Mouse (Mus musculus) layer of hippocampus, postnatal 14 days (tissue): ENCODE measurements around the gene Lilra6. TPM values are rescaled to one million over a fixed set of nuclear protein-coding genes. Genes with fewer than 3 reads are reported as not detected.
A peak's percentile ranks its signal among the peaks of the same experiment; 100 is the strongest.
"Not testable (repeated sequence)": the region's sequence is repeated elsewhere in the genome, so short reads cannot be mapped to it uniquely, and the experiment has no call there.

Source experiments
- DNase-seq, 2 experiments: peaks; one replicate each; pipeline ENCODE4 v3.0.0; 2021 to 2022; ENCODE audit warnings: low spot score in 2 of 2, mixed read lengths in 1 of 2
- long read RNA-seq, 2 experiments: library from polyadenylated mRNA; stranded (forward); transcript quantifications; one replicate each; pipeline ENCODE4 v2.0.0; 2021
- total RNA-seq, 2 experiments: library from RNA; stranded (reverse); gene quantifications; 2 replicates each; pipeline ENCODE4 v1.2.3; 2021

The Lilra6 gene
- not detected for total RNA-seq
- long read RNA-seq, experiment 1: 0 reads
- long read RNA-seq, experiment 2: 0 reads

- not testable (repeated sequence) for DNase-seq
Measured at GRCm38 (mm10) chr7:3915387-3915786, at the start of gene Lilra6. TSS of gene Lilra6 (minus strand) at chr7:3915503.

GRCm38 (mm10) chr7:3962017-3962416, 46.7 kb upstream of the Lilra6 start:
- no peak for DNase-seq

- DNase-seq: no peak
Measured at GRCm38 (mm10) chr7:3957387-3957786, 42.1 kb upstream of the Lilra6 start.

GRCm38 (mm10) chr7:3949159-3949558, 33.9 kb upstream of the Lilra6 start:
- peak in 1 of 2 experiments; percentile 1 for DNase-seq

GRCm38 (mm10) chr7:3948223-3948622, 32.9 kb upstream of the Lilra6 start:
- DNase-seq: no peak

GRCm38 (mm10) chr7:3946117-3946516, 30.8 kb upstream of the Lilra6 start:
- DNase-seq: no peak

- DNase-seq: no peak
Measured at GRCm38 (mm10) chr7:3940915-3941314, 25.6 kb upstream of the Lilra6 start.

- no peak for DNase-seq
Measured at GRCm38 (mm10) chr7:3939866-3940525, 24.7 kb upstream of the Lilra6 start.

GRCm38 (mm10) chr7:3935473-3935872, 20.2 kb upstream of the Lilra6 start:
- not testable (repeated sequence) for DNase-seq

GRCm38 (mm10) chr7:3903704-3904103, 11.6 kb downstream of the Lilra6 start:
- no peak for DNase-seq

- DNase-seq: not testable (repeated sequence)
Measured at GRCm38 (mm10) chr7:3898036-3898590, 17.2 kb downstream of the Lilra6 start, which contains the start of gene Gm14548. TSS of gene Gm14548 (minus strand) at chr7:3898120.

GRCm38 (mm10) chr7:3875032-3875431, 40.3 kb downstream of the Lilra6 start:
- DNase-seq: not testable (repeated sequence)

Other genes with a start within 250 kb of the Lilra6 start
- gene Leng1, start 249.7 kb downstream of the Lilra6 start, total RNA-seq: 1 to 10 TPM; 5.5 to 6.2 TPM
- gene Tmc4, start 237.9 kb downstream of the Lilra6 start, total RNA-seq: 1 to 10 TPM; 3.2 to 3.5 TPM
- 10 to 100 TPM; 70.0 to 74.8 TPM for gene Tsen34, start 222.6 kb downstream of the Lilra6 start, total RNA-seq
- 100 to 1,000 TPM; 121 to 124 TPM for gene Mboat7, start 222.0 kb downstream of the Lilra6 start, total RNA-seq
- 100 to 1,000 TPM; 432 to 494 TPM for gene Rps9, start 211.5 kb downstream of the Lilra6 start, total RNA-seq
- gene Pirb, start 195.1 kb downstream of the Lilra6 start, total RNA-seq: under 1 TPM; 0.12 to 0.32 TPM
- not detected for gene Gm15448, start 89.8 kb downstream of the Lilra6 start, total RNA-seq
- not detected for gene Pira2, start 70.5 kb downstream of the Lilra6 start, total RNA-seq
- gene Gm14548, start 17.4 kb downstream of the Lilra6 start, total RNA-seq: not detected
- 1 to 10 TPM; 4.0 to 6.8 TPM for gene Lair1, start 147.7 kb upstream of the Lilra6 start, total RNA-seq
- gene Ttyh1, start 203.9 kb upstream of the Lilra6 start, total RNA-seq: 100 to 1,000 TPM; 671 to 757 TPM
- 100 to 1,000 TPM; 157 to 196 TPM for gene Leng8, start 221.5 kb upstream of the Lilra6 start, total RNA-seq
- 1 to 10 TPM; 5.2 to 6.2 TPM for gene Leng9, start 234.9 kb upstream of the Lilra6 start, total RNA-seq
- 1 to 10 TPM; 1.1 to 1.4 TPM for gene Cdc42ep5, start 249.4 kb upstream of the Lilra6 start, total RNA-seq